Mouse (Mus musculus): Measurements from ENCODE around the gene Fap. TPM values are rescaled to one million over a fixed set of nuclear protein-coding genes. Genes with fewer than 3 reads are reported as not detected.

The Fap gene
- polyA plus RNA-seq, 1 experiment from 2014 or later: 13.9 TPM

- Histone ChIP-seq H3K9me3 (no peaks in the 10 kb centered on the region), H3K27ac (no peak overlapping the region), H3K4me3 (no peak overlapping the region), H3K27me3 (no peaks in the 10 kb centered on the region), H3K4me2 (replicated peaks) (no peak overlapping the region), H3K36me3 (no peaks in the 10 kb centered on the region), H3K4me1 (no peaks in the 10 kb centered on the region), H3K9ac (no peak overlapping the region)
- WGBS: 72% methylated on average over 2 of the region's 2 CpGs
- no peak for ATAC-seq (ENCODE audit: insufficient number of reproducible peaks, insufficient read depth, low FRiP score, low TSS enrichment)
These were observed 56.1 kb downstream of the Fap start for GRCm38 (mm10) chr2:62517790-62518189.

- Histone ChIP-seq H3K9ac (no peak overlapping the region), H3K36me3 (no peaks in the 10 kb centered on the region), H3K9me3 (no peaks in the 10 kb centered on the region), H3K4me2 (replicated peaks) (no peak overlapping the region), H3K4me1 (no peaks in the 10 kb centered on the region), H3K27ac (no peak overlapping the region), H3K27me3 (no peaks in the 10 kb centered on the region), H3K4me3 (no peak overlapping the region)
- no peak for ATAC-seq (ENCODE audit: insufficient number of reproducible peaks, insufficient read depth, low FRiP score, low TSS enrichment)
- 85% methylated on average over 6 of the region's 6 CpGs for WGBS
These were observed 59.4 kb downstream of the Fap start for GRCm38 (mm10) chr2:62514477-62514876.

- H3K36me3 ChIP-seq: no peaks in the 10 kb centered on the region
- H3K4me1 ChIP-seq: no peaks in the 10 kb centered on the region
- H3K9ac ChIP-seq: no peak overlapping the region
- no peak for ATAC-seq (ENCODE audit: insufficient number of reproducible peaks, insufficient read depth, low FRiP score, low TSS enrichment)
- H3K27ac ChIP-seq: no peak overlapping the region
- H3K4me2 ChIP-seq (replicated peaks): no peak overlapping the region
- 91% methylated on average over 15 of the region's 15 CpGs for WGBS
- no peaks in the 10 kb centered on the region for H3K27me3 ChIP-seq
- H3K4me3 ChIP-seq: no peak overlapping the region
- no peaks in the 10 kb centered on the region for H3K9me3 ChIP-seq
These were observed 60.4 kb downstream of the Fap start for GRCm38 (mm10) chr2:62513477-62513876.

GRCm38 (mm10) chr2:62507130-62507529 is 66.7 kb downstream of the Fap start:
- 89% methylated on average over 5 of the region's 5 CpGs for WGBS
- Histone ChIP-seq H3K4me1 (no peaks in the 10 kb centered on the region), H3K4me3 (no peak overlapping the region)

GRCm38 (mm10) chr2:62506441-62506840 is 67.4 kb downstream of the Fap start:
- Histone ChIP-seq H3K4me3 (no peak overlapping the region), H3K27ac (no peak overlapping the region), H3K27me3 (no peaks in the 10 kb centered on the region), H3K9me3 (no peaks in the 10 kb centered on the region), H3K9ac (no peak overlapping the region), H3K4me1 (no peaks in the 10 kb centered on the region), H3K4me2 (replicated peaks) (no peak overlapping the region), H3K36me3 (no peaks in the 10 kb centered on the region)
- 32% methylated on average over 2 of the region's 2 CpGs for WGBS
- no peak for ATAC-seq (ENCODE audit: insufficient number of reproducible peaks, insufficient read depth, low FRiP score, low TSS enrichment)

More at GRCm38 (mm10) chr2:62507130-62507529, 66.7 kb downstream of the Fap start:
- Histone ChIP-seq H3K27ac (no peak overlapping the region), H3K9me3 (no peaks in the 10 kb centered on the region), H3K9ac (no peak overlapping the region), H3K36me3 (no peaks in the 10 kb centered on the region), H3K27me3 (no peaks in the 10 kb centered on the region), H3K4me2 (replicated peaks) (no peak overlapping the region)
- ATAC-seq (ENCODE audit: insufficient number of reproducible peaks, insufficient read depth, low FRiP score, low TSS enrichment): no peak

GRCm38 (mm10) chr2:62504269-62504796 is 69.5 kb downstream of the Fap start:
- no peak overlapping the region for H3K9ac ChIP-seq
- WGBS: 55% methylated on average over 4 of the region's 4 CpGs
- no peak overlapping the region for H3K4me2 ChIP-seq (replicated peaks)
- H3K4me3 ChIP-seq: no peak overlapping the region
- no peak for ATAC-seq (ENCODE audit: insufficient number of reproducible peaks, insufficient read depth, low FRiP score, low TSS enrichment)
- H3K4me1 ChIP-seq: no peaks in the 10 kb centered on the region
- no peaks in the 10 kb centered on the region for H3K9me3 ChIP-seq
- H3K27ac ChIP-seq: no peak overlapping the region
- H3K27me3 ChIP-seq: no peaks in the 10 kb centered on the region
- H3K36me3 ChIP-seq: no peaks in the 10 kb centered on the region

- Histone ChIP-seq H3K27me3 (no peaks in the 10 kb centered on the region), H3K36me3 (no peaks in the 10 kb centered on the region), H3K4me1 (no peaks in the 10 kb centered on the region), H3K4me2 (replicated peaks) (no peak overlapping the region), H3K27ac (no peak overlapping the region), H3K9me3 (no peaks in the 10 kb centered on the region), H3K9ac (no peak overlapping the region), H3K4me3 (no peak overlapping the region)
- no peak for ATAC-seq (ENCODE audit: insufficient number of reproducible peaks, insufficient read depth, low FRiP score, low TSS enrichment)
- WGBS: 80% methylated on average over 5 of the region's 5 CpGs
These were observed 70.5 kb downstream of the Fap start for GRCm38 (mm10) chr2:62503326-62503725.

- Histone ChIP-seq H3K9me3 (no peaks in the 10 kb centered on the region), H3K9ac (no peak overlapping the region), H3K4me3 (no peak overlapping the region), H3K27ac (no peak overlapping the region), H3K36me3 (no peaks in the 10 kb centered on the region), H3K4me2 (replicated peaks) (no peak overlapping the region), H3K27me3 (no peaks in the 10 kb centered on the region), H3K4me1 (no peaks in the 10 kb centered on the region)
- no peak for ATAC-seq (ENCODE audit: insufficient number of reproducible peaks, insufficient read depth, low FRiP score, low TSS enrichment)
- WGBS: 69% methylated on average over 4 of the region's 4 CpGs
These were observed 71.4 kb downstream of the Fap start for GRCm38 (mm10) chr2:62502516-62502915.

GRCm38 (mm10) chr2:62498821-62499220 is 75.1 kb downstream of the Fap start:
- Histone ChIP-seq H3K4me1 (no peaks in the 10 kb centered on the region), H3K9me3 (no peaks in the 10 kb centered on the region), H3K27ac (no peak overlapping the region), H3K4me3 (no peak overlapping the region), H3K4me2 (replicated peaks) (no peak overlapping the region), H3K36me3 (no peaks in the 10 kb centered on the region), H3K27me3 (no peaks in the 10 kb centered on the region), H3K9ac (no peak overlapping the region)
- 92% methylated on average over 5 of the region's 5 CpGs for WGBS
- ATAC-seq (ENCODE audit: insufficient number of reproducible peaks, insufficient read depth, low FRiP score, low TSS enrichment): no peak

GRCm38 (mm10) chr2:62498086-62498485 is 75.8 kb downstream of the Fap start:
- Histone ChIP-seq H3K36me3 (no peaks in the 10 kb centered on the region), H3K4me3 (no peak overlapping the region), H3K9me3 (no peaks in the 10 kb centered on the region), H3K9ac (no peak overlapping the region), H3K27ac (no peak overlapping the region), H3K4me1 (no peaks in the 10 kb centered on the region), H3K4me2 (replicated peaks) (no peak overlapping the region), H3K27me3 (no peaks in the 10 kb centered on the region)
- ATAC-seq (ENCODE audit: insufficient number of reproducible peaks, insufficient read depth, low FRiP score, low TSS enrichment): no peak
- WGBS: 86% methylated on average over 4 of the region's 4 CpGs

GRCm38 (mm10) chr2:62497333-62498002 is 76.4 kb downstream of the Fap start:
- Histone ChIP-seq H3K4me1 (no peaks in the 10 kb centered on the region), H3K27ac (no peak overlapping the region), H3K4me2 (replicated peaks) (no peak overlapping the region), H3K9me3 (no peaks in the 10 kb centered on the region), H3K4me3 (no peak overlapping the region), H3K9ac (no peak overlapping the region), H3K27me3 (no peaks in the 10 kb centered on the region), H3K36me3 (no peaks in the 10 kb centered on the region)
- WGBS: 71% methylated on average over 5 of the region's 5 CpGs
- no peak for ATAC-seq (ENCODE audit: insufficient number of reproducible peaks, insufficient read depth, low FRiP score, low TSS enrichment)

- 79% methylated on average over 4 of the region's 4 CpGs for WGBS
- H3K36me3 ChIP-seq: no peaks in the 10 kb centered on the region
- H3K4me2 ChIP-seq (replicated peaks): no peak overlapping the region
- no peaks in the 10 kb centered on the region for H3K27me3 ChIP-seq
- H3K4me3 ChIP-seq: no peak overlapping the region
- no peaks in the 10 kb centered on the region for H3K4me1 ChIP-seq
- H3K27ac ChIP-seq: no peak overlapping the region
- no peak overlapping the region for H3K9ac ChIP-seq
- ATAC-seq (ENCODE audit: insufficient number of reproducible peaks, insufficient read depth, low FRiP score, low TSS enrichment): no peak
- H3K9me3 ChIP-seq: no peaks in the 10 kb centered on the region
These were observed 78.5 kb downstream of the Fap start for GRCm38 (mm10) chr2:62495407-62495806.

Data from embryonic facial prominence, embryonic 12.5 days (tissue).